Mouse (Mus musculus) neural tube, embryonic 11.5 days (tissue): ENCODE measurements around the gene Tgm1. TPM values are rescaled to one million over a fixed set of nuclear protein-coding genes. Genes with fewer than 3 reads are reported as not detected.

Experiments used
- ATAC-seq: fragments of 200-750 bp; cut with Nextera tagmentation; 2 replicates; pipeline ENCODE4 v1.8.0; 2017; ENCODE audit warnings: moderate number of reproducible peaks, mild to moderate bottlenecking, moderate TSS enrichment, moderate library complexity; ENCODE audit not compliant: insufficient read depth, low FRiP score, low TSS enrichment
- DNase-seq: peaks from one replicate; pipeline ENCODE4 v3.0.0-alpha.2; 2015; ENCODE audit warnings: low spot score
- H3K27ac ChIP-seq: fragments of 300-500 bp; sonication (generic); 2 replicates; pipeline ENCODE4 v1.5.1; 2014; ENCODE audit warnings: low read depth, mild to moderate bottlenecking, low read length
- H3K27me3 ChIP-seq: fragments of 300-500 bp; sonication (generic); 2 replicates; pipeline ENCODE4 v1.6.1; 2014; ENCODE audit warnings: mild to moderate bottlenecking, low read length, mixed read lengths; ENCODE audit not compliant: control insufficient read depth, insufficient read depth
- H3K36me3 ChIP-seq: fragments of 300-500 bp; sonication (generic); 2 replicates; pipeline ENCODE4 v1.6.1; 2014; ENCODE audit warnings: mild to moderate bottlenecking, low read length, moderate library complexity, mixed read lengths; ENCODE audit not compliant: control insufficient read depth, insufficient read depth
- H3K4me1 ChIP-seq: fragments of 300-500 bp; sonication (generic); 2 replicates; pipeline ENCODE4 v1.6.1; 2014; ENCODE audit warnings: low read length, mixed read lengths; ENCODE audit not compliant: control insufficient read depth, insufficient read depth
- H3K4me2 ChIP-seq: fragments of 300-500 bp; sonication (generic); 2 replicates; pipeline ENCODE4 v1.6.1; 2014; ENCODE audit warnings: low read depth, mild to moderate bottlenecking, moderate library complexity
- H3K4me3 ChIP-seq: fragments of 300-500 bp; sonication (generic); 2 replicates; pipeline ENCODE4 v1.5.1; 2014; ENCODE audit warnings: low read depth, low read length
- H3K9ac ChIP-seq: fragments of 300-500 bp; sonication (generic); 2 replicates; pipeline ENCODE4 v1.6.1; 2014; ENCODE audit warnings: mild to moderate bottlenecking, low read length
- H3K9me3 ChIP-seq: fragments of 300-500 bp; sonication (generic); 2 replicates; pipeline ENCODE4 v1.6.1; 2016; ENCODE audit warnings: low read length; ENCODE audit not compliant: control insufficient read depth
- WGBS: fragments of 180-500 bp; shearing (Covaris S2); extraction: QIAGEN DNeasy Blood & Tissue Kit; methylation state at CpG from one replicate; pipeline ENCODE4 v1.1.7; 2014; 5-methylcytosine and 5-hydroxymethylcytosine counted together
- polyA plus RNA-seq: library from polyadenylated mRNA; unstranded; fragments of >200 nt; fragmentation: Nextera tagmentation; extraction: Ambion mirVana; gene quantifications from 2 replicates; pipeline ENCODE4 v1.2.1, GENCODE M21; 2014

Tgm1 gene
- polyA plus RNA-seq, 1 experiment from 2014 or later: 0.57 TPM

GRCm38 (mm10) chr14:55730116-55730515 lies 16.4 kb upstream of the Tgm1 start:
- Histone ChIP-seq H3K9me3 (no peaks in the 10 kb centered on the region), H3K4me3 (no peak overlapping the region), H3K36me3 (no peaks in the 10 kb centered on the region), H3K4me2 (no peak overlapping the region), H3K27ac (no peak overlapping the region), H3K9ac (no peak overlapping the region), H3K4me1 (no peaks in the 10 kb centered on the region), H3K27me3 (no peaks in the 10 kb centered on the region)
- ATAC-seq (no peak), DNase-seq (no peak)
- WGBS: 84% methylated on average over 7 of the region's 7 CpGs

- Histone ChIP-seq H3K4me3 (no peak overlapping the region), H3K36me3 (no peaks in the 10 kb centered on the region), H3K27me3 (no peaks in the 10 kb centered on the region), H3K9me3 (no peaks in the 10 kb centered on the region), H3K27ac (no peak overlapping the region), H3K4me1 (no peaks in the 10 kb centered on the region), H3K4me2 (no peak overlapping the region), H3K9ac (no peak overlapping the region)
- WGBS: 75% methylated on average over 8 of the region's 8 CpGs
- DNase-seq: no peak
- ATAC-seq: no peak
These were observed 14.4 kb upstream of the Tgm1 start for GRCm38 (mm10) chr14:55727889-55728685.

- ATAC-seq (no peak), DNase-seq (no peak)
- H3K4me3 ChIP-seq: no peak overlapping the region
- no peak overlapping the region for H3K4me2 ChIP-seq
- H3K9ac ChIP-seq: no peak overlapping the region
- H3K27ac ChIP-seq: no peak overlapping the region
- H3K4me1 ChIP-seq: no peaks in the 10 kb centered on the region
- no peaks in the 10 kb centered on the region for H3K36me3 ChIP-seq
- no peaks in the 10 kb centered on the region for H3K27me3 ChIP-seq
- H3K9me3 ChIP-seq: no peaks in the 10 kb centered on the region
These were observed 12.5 kb upstream of the Tgm1 start for GRCm38 (mm10) chr14:55726261-55726660.

GRCm38 (mm10) chr14:55724411-55724871 lies 10.7 kb upstream of the Tgm1 start:
- no peak overlapping the region for H3K4me2 ChIP-seq
- no peak overlapping the region for H3K9ac ChIP-seq
- H3K36me3 ChIP-seq: no peaks in the 10 kb centered on the region
- no peaks in the 10 kb centered on the region for H3K4me1 ChIP-seq
- DNase-seq (no peak), ATAC-seq (no peak)
- no peak overlapping the region for H3K27ac ChIP-seq
- no peak overlapping the region for H3K4me3 ChIP-seq
- no peaks in the 10 kb centered on the region for H3K27me3 ChIP-seq
- no peaks in the 10 kb centered on the region for H3K9me3 ChIP-seq
- 69% methylated on average over 8 of the region's 8 CpGs for WGBS

- H3K27me3 ChIP-seq: no peaks in the 10 kb centered on the region
- H3K4me1 ChIP-seq: no peaks in the 10 kb centered on the region
- H3K36me3 ChIP-seq: no peaks in the 10 kb centered on the region
- no peak overlapping the region for H3K4me2 ChIP-seq
- 94% methylated on average over 7 of the region's 7 CpGs for WGBS
- H3K27ac ChIP-seq: no peak overlapping the region
- DNase-seq (no peak), ATAC-seq (no peak)
- H3K9ac ChIP-seq: no peak overlapping the region
- no peaks in the 10 kb centered on the region for H3K9me3 ChIP-seq
- H3K4me3 ChIP-seq: no peak overlapping the region
These were observed 9.7 kb upstream of the Tgm1 start for GRCm38 (mm10) chr14:55723433-55723832.

- ATAC-seq (no peak; the same call in 1 of the 2 replicates), DNase-seq (no peak)
- 0 out of 2 replicates have a peak, but pooled peaks cover under 1% of the 10 kb centered on the region for H3K36me3 ChIP-seq
- peak overlapping the region; percentile 55; the same call in 1 of the 2 replicates for H3K4me3 ChIP-seq
- no peaks in the 10 kb centered on the region for H3K9me3 ChIP-seq
- no peaks in the 10 kb centered on the region for H3K27me3 ChIP-seq
- H3K27ac ChIP-seq: no peak overlapping the region
- H3K4me2 ChIP-seq: peak overlapping the region; percentile 46
- peak overlapping the region; percentile 81 for H3K9ac ChIP-seq
- WGBS: 45% methylated on average over 8 of the region's 8 CpGs
- H3K4me1 ChIP-seq: no peaks in the 10 kb centered on the region
These were observed 8.8 kb upstream of the Tgm1 start for GRCm38 (mm10) chr14:55722438-55722945.

- under 1% methylated on average over 50 of the region's 50 CpGs for WGBS
- Histone ChIP-seq H3K27me3 (no peaks in the 10 kb centered on the region), H3K4me2 (peak within 1 kb of the TSS; percentile 46), H3K27ac (peak within 1 kb of the TSS; percentile 67), H3K36me3 (0 out of 2 replicates have a peak, but pooled peaks cover 2% of the 10 kb centered on the region), H3K9me3 (no peaks in the 10 kb centered on the region), H3K4me3 (peak within 1 kb of the TSS; percentile 55), H3K4me1 (no peaks in the 10 kb centered on the region), H3K9ac (peak within 1 kb of the TSS; percentile 81)
- DNase-seq (peak; percentile 92), ATAC-seq (peak; percentile 95)
These were observed 8.1 kb upstream of the Tgm1 start, which contains the start of gene Rabggta for GRCm38 (mm10) chr14:55721700-55722437. TSS of gene Rabggta (minus strand) at chr14:55722263.

- peak overlapping the region; percentile 81; the same call in 1 of the 2 replicates for H3K9ac ChIP-seq
- no peaks in the 10 kb centered on the region for H3K27me3 ChIP-seq
- H3K4me1 ChIP-seq: no peaks in the 10 kb centered on the region
- peak overlapping the region; percentile 46 for H3K4me2 ChIP-seq
- H3K9me3 ChIP-seq: no peaks in the 10 kb centered on the region
- ATAC-seq (no peak), DNase-seq (no peak)
- H3K36me3 ChIP-seq: 0 out of 2 replicates have a peak, but pooled peaks cover 2% of the 10 kb centered on the region
- no peak overlapping the region for H3K27ac ChIP-seq
- H3K4me3 ChIP-seq: peak overlapping the region; percentile 55; the same call in 1 of the 2 replicates
- WGBS: 77% methylated on average over 6 of the region's 6 CpGs
These were observed 7.3 kb upstream of the Tgm1 start for GRCm38 (mm10) chr14:55721076-55721475.
